Mouse (Mus musculus) small intestine, adult 2 months (tissue): ENCODE results near the gene Usp42.

Source experiments
- CTCF ChIP-seq: fragments of 200-500 bp; IDR thresholded peaks from 2 replicates; pipeline ENCODE4 v1.5.1; 2012; ENCODE audit warnings: low read depth, mild to moderate bottlenecking, control low read depth, inconsistent platforms, low read length, moderate library complexity, mixed read lengths; ENCODE audit not compliant: insufficient replicate concordance, insufficient read length; ENCODE audit errors: extremely low read depth
- POLR2A ChIP-seq: fragments of 200-500 bp; IDR thresholded peaks from 2 replicates; pipeline ENCODE4 v1.6.1; 2012; ENCODE audit warnings: low read depth, mild to moderate bottlenecking, control low read depth, inconsistent platforms, low read length, moderate library complexity

DNA sequence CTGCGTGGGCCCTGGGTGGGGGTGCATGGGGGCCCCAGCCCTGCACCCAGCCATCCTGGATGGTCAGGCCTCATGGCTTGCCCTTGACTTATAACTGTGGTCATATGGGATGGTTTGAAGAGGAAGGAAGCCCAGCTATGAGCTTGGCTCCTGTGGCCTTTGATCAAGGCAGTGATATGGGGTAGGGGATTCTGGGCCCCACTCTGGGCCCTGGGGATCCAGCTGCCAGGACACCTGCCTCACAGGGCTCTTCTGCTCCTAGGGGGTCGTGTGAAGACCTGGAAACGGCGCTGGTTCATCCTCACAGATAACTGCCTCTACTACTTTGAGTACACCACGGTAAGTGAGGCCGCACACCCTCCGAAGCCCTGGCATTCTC is 25.3 kb downstream of the Usp42 start:
- TF ChIP-seq CTCF (no peak), POLR2A (no peak)
